Mouse (Mus musculus): ENCODE results near the gene Psme2. TPM values are rescaled to one million over a fixed set of nuclear protein-coding genes. Genes with fewer than 3 reads are reported as not detected.

The Psme2 gene
- polyA plus RNA-seq, 1 experiment from 2014 or later, result 182 TPM

GRCm38 (mm10) chr14:55575711-55576110, 15.2 kb downstream of the Psme2 start:
- WGBS, result 86% methylated on average over 13 of the region's 13 CpGs
- Histone ChIP-seq H3K4me1 (replicated peaks; ENCODE audit: control insufficient read depth, insufficient read depth, low read length) (peaks cover 15% of the 10 kb centered on the region), H3K36me3 (ENCODE audit: control insufficient read depth, insufficient read depth) (no peaks in the 10 kb centered on the region), H3K9me3 (ENCODE audit: control insufficient read depth, low read length) (no peaks in the 10 kb centered on the region), H3K9ac (replicated peaks; ENCODE audit: low read depth, low read length) (no peak overlapping the region), H3K27me3 (replicated peaks; ENCODE audit: control insufficient read depth, insufficient read depth, low read length) (no peaks in the 10 kb centered on the region), H3K4me3 (replicated peaks; ENCODE audit: low read length) (no peak overlapping the region), H3K4me2 (ENCODE audit: low read length) (no peak overlapping the region), H3K27ac (ENCODE audit: low read length) (no peak overlapping the region)
- ATAC-seq, result no peak

GRCm38 (mm10) chr14:55575302-55575701, 15.6 kb downstream of the Psme2 start, which contains the start of gene Fitm1:
Gene Fitm1 (plus strand): TSS chr14:55575617.
- no peaks in the 10 kb centered on the region for H3K9me3 ChIP-seq (ENCODE audit: control insufficient read depth, low read length)
- H3K9ac ChIP-seq (replicated peaks; ENCODE audit: low read depth, low read length), result no peak within 1 kb of the TSS
- H3K27me3 ChIP-seq (replicated peaks; ENCODE audit: control insufficient read depth, insufficient read depth, low read length), result no peaks in the 10 kb centered on the region
- 80% methylated on average over 7 of the region's 8 CpGs for WGBS
- peaks cover 15% of the 10 kb centered on the region for H3K4me1 ChIP-seq (replicated peaks; ENCODE audit: control insufficient read depth, insufficient read depth, low read length)
- ATAC-seq, result no peak
- no peak within 1 kb of the TSS for H3K4me2 ChIP-seq (ENCODE audit: low read length)
- no peaks in the 10 kb centered on the region for H3K36me3 ChIP-seq (ENCODE audit: control insufficient read depth, insufficient read depth)
- no peak within 1 kb of the TSS for H3K4me3 ChIP-seq (replicated peaks; ENCODE audit: low read length)
- no peak within 1 kb of the TSS for H3K27ac ChIP-seq (ENCODE audit: low read length)

- no peaks in the 10 kb centered on the region for H3K27me3 ChIP-seq (replicated peaks; ENCODE audit: control insufficient read depth, insufficient read depth, low read length)
- ATAC-seq, result no peak
- H3K4me3 ChIP-seq (replicated peaks; ENCODE audit: low read length), result no peak overlapping the region
- no peak overlapping the region for H3K27ac ChIP-seq (ENCODE audit: low read length)
- H3K9ac ChIP-seq (replicated peaks; ENCODE audit: low read depth, low read length), result no peak overlapping the region
- no peaks in the 10 kb centered on the region for H3K4me1 ChIP-seq (replicated peaks; ENCODE audit: control insufficient read depth, insufficient read depth, low read length)
- no peak overlapping the region for H3K4me2 ChIP-seq (ENCODE audit: low read length)
- peaks cover 22% of the 10 kb centered on the region for H3K36me3 ChIP-seq (ENCODE audit: control insufficient read depth, insufficient read depth)
- no peaks in the 10 kb centered on the region for H3K9me3 ChIP-seq (ENCODE audit: control insufficient read depth, low read length)
These were observed 19.2 kb downstream of the Psme2 start for GRCm38 (mm10) chr14:55571760-55572159.

- Histone ChIP-seq H3K9ac (replicated peaks; ENCODE audit: low read depth, low read length) (no peak overlapping the region), H3K4me2 (ENCODE audit: low read length) (no peak overlapping the region), H3K27me3 (replicated peaks; ENCODE audit: control insufficient read depth, insufficient read depth, low read length) (no peaks in the 10 kb centered on the region), H3K36me3 (ENCODE audit: control insufficient read depth, insufficient read depth) (peaks cover 30% of the 10 kb centered on the region), H3K4me3 (replicated peaks; ENCODE audit: low read length) (no peak overlapping the region), H3K4me1 (replicated peaks; ENCODE audit: control insufficient read depth, insufficient read depth, low read length) (no peaks in the 10 kb centered on the region), H3K9me3 (ENCODE audit: control insufficient read depth, low read length) (no peaks in the 10 kb centered on the region), H3K27ac (ENCODE audit: low read length) (no peak overlapping the region)
- no peak for ATAC-seq
- 91% methylated on average over 2 of the region's 2 CpGs for WGBS
These were observed 20.3 kb downstream of the Psme2 start for GRCm38 (mm10) chr14:55570588-55570987.

DNA sequence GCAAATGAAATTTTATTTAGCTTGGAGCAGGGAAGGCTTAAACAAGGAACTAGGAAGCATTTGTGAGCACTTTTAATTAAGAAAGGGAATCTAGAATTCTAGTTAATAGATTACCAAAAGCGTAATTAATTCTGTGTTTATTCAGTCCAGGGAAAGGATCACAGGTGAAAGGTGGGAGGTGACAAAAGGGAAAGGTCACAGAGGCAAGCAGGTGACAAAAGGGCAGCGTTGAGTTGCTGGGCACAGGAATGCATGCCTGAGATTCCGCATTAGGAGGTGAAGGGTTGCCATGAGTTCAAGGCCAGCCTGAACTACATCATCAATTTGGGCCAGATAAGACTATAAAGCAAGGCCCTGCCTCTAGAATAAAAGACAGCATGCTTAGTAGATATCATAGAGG, 23.4 kb downstream of the Psme2 start:
- no peaks in the 10 kb centered on the region for H3K9me3 ChIP-seq (ENCODE audit: control insufficient read depth, low read length)
- no peak overlapping the region for H3K4me3 ChIP-seq (replicated peaks; ENCODE audit: low read length)
- H3K9ac ChIP-seq (replicated peaks; ENCODE audit: low read depth, low read length), result no peak overlapping the region
- 90% methylated on average over 3 of the region's 3 CpGs for WGBS
- H3K36me3 ChIP-seq (ENCODE audit: control insufficient read depth, insufficient read depth), result peaks cover 43% of the 10 kb centered on the region
- H3K27ac ChIP-seq (ENCODE audit: low read length), result no peak overlapping the region
- H3K4me1 ChIP-seq (replicated peaks; ENCODE audit: control insufficient read depth, insufficient read depth, low read length), result no peaks in the 10 kb centered on the region
- no peaks in the 10 kb centered on the region for H3K27me3 ChIP-seq (replicated peaks; ENCODE audit: control insufficient read depth, insufficient read depth, low read length)
- H3K4me2 ChIP-seq (ENCODE audit: low read length), result no peak overlapping the region
- ATAC-seq, result no peak

GRCm38 (mm10) chr14:55565748-55566147, 25.2 kb downstream of the Psme2 start:
- Histone ChIP-seq H3K4me1 (replicated peaks; ENCODE audit: control insufficient read depth, insufficient read depth, low read length) (peaks cover 13% of the 10 kb centered on the region), H3K4me2 (ENCODE audit: low read length) (no peak overlapping the region), H3K9ac (replicated peaks; ENCODE audit: low read depth, low read length) (no peak overlapping the region), H3K27me3 (replicated peaks; ENCODE audit: control insufficient read depth, insufficient read depth, low read length) (no peaks in the 10 kb centered on the region), H3K27ac (ENCODE audit: low read length) (no peak overlapping the region), H3K4me3 (replicated peaks; ENCODE audit: low read length) (no peak overlapping the region), H3K9me3 (ENCODE audit: control insufficient read depth, low read length) (no peaks in the 10 kb centered on the region), H3K36me3 (ENCODE audit: control insufficient read depth, insufficient read depth) (peaks cover 43% of the 10 kb centered on the region)
- 81% methylated on average over 3 of the region's 3 CpGs for WGBS
- no peak for ATAC-seq

- no peak for ATAC-seq
- Histone ChIP-seq H3K9me3 (ENCODE audit: control insufficient read depth, low read length) (no peaks in the 10 kb centered on the region), H3K27ac (ENCODE audit: low read length) (no peak overlapping the region), H3K27me3 (replicated peaks; ENCODE audit: control insufficient read depth, insufficient read depth, low read length) (no peaks in the 10 kb centered on the region), H3K36me3 (ENCODE audit: control insufficient read depth, insufficient read depth) (peaks cover 34% of the 10 kb centered on the region), H3K9ac (replicated peaks; ENCODE audit: low read depth, low read length) (no peak overlapping the region), H3K4me3 (replicated peaks; ENCODE audit: low read length) (no peak overlapping the region), H3K4me1 (replicated peaks; ENCODE audit: control insufficient read depth, insufficient read depth, low read length) (peaks cover 15% of the 10 kb centered on the region), H3K4me2 (ENCODE audit: low read length) (no peak overlapping the region)
- 92% methylated on average over 11 of the region's 11 CpGs for WGBS
These were observed 27.7 kb downstream of the Psme2 start for GRCm38 (mm10) chr14:55563249-55563648.

- no peaks in the 10 kb centered on the region for H3K9me3 ChIP-seq (ENCODE audit: control insufficient read depth, low read length)
These were observed 29.1 kb downstream of the Psme2 start for GRCm38 (mm10) chr14:55561860-55562259.

DNA sequence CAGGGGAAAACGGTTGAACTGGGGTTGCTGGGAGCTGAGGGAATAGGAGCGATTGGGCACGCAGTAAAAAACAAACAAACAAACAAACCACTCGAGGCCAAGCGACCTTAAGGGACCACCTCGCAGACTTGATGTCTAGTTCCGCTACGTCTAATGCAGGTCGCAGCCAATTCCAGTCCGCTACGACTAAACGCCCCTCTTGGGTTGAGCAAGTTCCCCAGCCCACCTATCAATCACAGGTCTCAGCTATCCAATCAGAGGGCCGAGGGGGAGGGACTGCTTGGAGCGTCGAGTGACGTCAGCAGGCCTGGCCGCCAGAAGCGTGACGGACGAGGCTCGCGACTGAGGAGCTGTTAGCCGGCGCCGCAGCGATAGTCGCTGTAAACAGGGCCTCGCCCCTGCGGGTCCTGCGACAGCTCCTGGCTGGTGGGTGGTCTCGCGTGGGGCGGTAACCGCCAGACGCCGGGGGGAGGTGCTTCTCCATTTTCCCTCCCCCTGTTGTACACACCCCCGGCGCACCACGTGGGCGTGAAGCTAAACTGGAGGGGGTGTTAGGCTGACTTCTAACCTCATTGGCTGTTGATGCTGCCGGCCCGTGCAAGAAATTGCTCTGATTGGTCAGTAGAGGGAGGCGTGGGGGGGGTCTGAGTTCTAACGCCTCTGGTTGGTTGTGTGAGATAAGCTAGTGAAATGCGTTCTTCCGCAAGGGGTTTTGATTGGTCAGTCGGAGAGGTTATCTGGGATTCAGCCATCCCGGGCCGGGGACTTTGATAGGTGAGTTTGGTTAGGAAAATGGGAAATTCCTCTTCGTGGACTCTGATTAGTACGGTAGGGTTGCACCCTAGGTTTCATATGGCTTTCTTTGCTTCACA, 30.5 kb downstream of the Psme2 start, which contains the start of gene A730061H03Rik:
A730061H03Rik (minus strand) TSS at position 205 of the 872 bp plus-strand sequence.
- Histone ChIP-seq H3K27ac (ENCODE audit: low read length) (peak within 1 kb of the TSS; percentile 99), H3K4me3 (replicated peaks; ENCODE audit: low read length) (peak within 1 kb of the TSS; percentile 77), H3K27me3 (replicated peaks; ENCODE audit: control insufficient read depth, insufficient read depth, low read length) (no peaks in the 10 kb centered on the region), H3K9ac (replicated peaks; ENCODE audit: low read depth, low read length) (peak within 1 kb of the TSS; percentile 70), H3K36me3 (ENCODE audit: control insufficient read depth, insufficient read depth) (peaks cover 11% of the 10 kb centered on the region), H3K4me2 (ENCODE audit: low read length) (peak within 1 kb of the TSS; percentile 76), H3K4me1 (replicated peaks; ENCODE audit: control insufficient read depth, insufficient read depth, low read length) (peaks cover 15% of the 10 kb centered on the region), H3K9me3 (ENCODE audit: control insufficient read depth, low read length) (no peaks in the 10 kb centered on the region)
- under 1% methylated on average over 51 of the region's 51 CpGs for WGBS
- peak; percentile 96 for ATAC-seq

More at GRCm38 (mm10) chr14:55561860-55562259, 29.1 kb downstream of the Psme2 start:
- no peak overlapping the region for H3K27ac ChIP-seq (ENCODE audit: low read length)
- H3K36me3 ChIP-seq (ENCODE audit: control insufficient read depth, insufficient read depth), result peaks cover 22% of the 10 kb centered on the region
- no peak overlapping the region for H3K9ac ChIP-seq (replicated peaks; ENCODE audit: low read depth, low read length)
- no peak overlapping the region for H3K4me2 ChIP-seq (ENCODE audit: low read length)
- peaks cover 15% of the 10 kb centered on the region for H3K4me1 ChIP-seq (replicated peaks; ENCODE audit: control insufficient read depth, insufficient read depth, low read length)
- no peak for ATAC-seq
- 89% methylated on average over 10 of the region's 10 CpGs for WGBS
- H3K27me3 ChIP-seq (replicated peaks; ENCODE audit: control insufficient read depth, insufficient read depth, low read length), result no peaks in the 10 kb centered on the region
- H3K4me3 ChIP-seq (replicated peaks; ENCODE audit: low read length), result no peak overlapping the region

All from forebrain, embryonic 16.5 days (tissue).